Mouse (Mus musculus) retina, postnatal 7 days (tissue): ENCODE measurements around the gene Zfp36.

Experiments
- DNase-seq: peaks from one replicate; pipeline ENCODE4 v3.0.0-alpha.2; 2012; ENCODE audit warnings: low read depth, low spot score

Zfp36 gene

GRCm38 (mm10) chr7:28338108-28338998, 41.7 kb downstream of the Zfp36 start, which contains the start of gene Supt5:
TSS of gene Supt5 (minus strand) at chr7:28338746.
- DNase-seq: peak; percentile 97

- DNase-seq: no peak
These were observed 44.6 kb downstream of the Zfp36 start for GRCm38 (mm10) chr7:28335471-28335870.

GRCm38 (mm10) chr7:28334534-28334933, 45.5 kb downstream of the Zfp36 start:
- no peak for DNase-seq

GRCm38 (mm10) chr7:28328260-28328659, 51.8 kb downstream of the Zfp36 start:
- no peak for DNase-seq
